Mouse (Mus musculus): ENCODE measurements around the gene Abraxas1. TPM values are rescaled to one million over a fixed set of nuclear protein-coding genes. Genes with fewer than 3 reads are reported as not detected.

Abraxas1 gene
- 33.9 and 34.2 TPM in 2 replicates for polyA plus RNA-seq (2016; fragmentation: Nextera tagmentation; extraction: Ambion mirVana)

DNA sequence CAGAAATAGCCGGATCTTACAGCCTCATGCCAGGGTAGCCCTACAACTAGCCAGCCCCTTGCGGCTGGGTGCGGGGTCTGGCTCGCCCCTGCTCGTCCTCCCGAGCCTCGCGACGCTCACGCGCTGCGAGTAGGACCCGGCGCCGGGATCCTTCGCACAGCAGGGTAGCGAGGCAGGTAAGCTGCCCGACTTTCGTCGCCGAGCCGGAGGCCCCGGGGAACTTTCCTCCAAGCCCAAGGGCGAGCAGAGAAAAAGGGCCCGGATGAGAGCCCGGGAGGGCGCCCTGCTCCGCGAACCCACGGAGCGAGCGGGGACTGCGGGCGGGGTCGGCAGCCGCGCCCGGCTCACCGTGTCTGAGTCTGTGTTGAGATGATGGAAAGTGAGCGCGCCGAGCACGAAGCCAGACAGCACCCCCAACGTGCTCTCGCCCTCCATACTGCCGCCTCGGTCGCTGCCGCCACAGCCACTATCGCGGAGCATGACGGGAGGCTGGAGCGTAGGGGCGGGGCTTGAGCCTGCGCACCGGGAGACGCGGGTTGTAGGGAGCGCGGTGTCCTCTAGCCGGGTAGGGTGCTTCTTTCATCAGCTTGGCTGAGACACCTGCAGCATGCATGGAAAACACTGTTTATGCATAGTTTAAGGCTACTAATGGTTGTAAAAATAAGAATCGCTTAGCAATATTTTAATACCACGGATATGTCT is at the start of gene Abraxas1:
Abraxas1 (minus strand) TSS at position 483 of the 702 bp plus-strand sequence.
- H3K4me3 ChIP-seq = peak within 1 kb of the TSS; percentile 78
- ATAC-seq (ENCODE audit: insufficient number of reproducible peaks, low FRiP score) = peak; percentile 94
- peak within 1 kb of the TSS; percentile 81 for H3K27ac ChIP-seq (ENCODE audit: poor library complexity, severe bottlenecking)
- peak within 1 kb of the TSS; percentile 90 for H3K9ac ChIP-seq
- WGBS = under 1% methylated on average over 63 of the region's 63 CpGs
- H3K4me2 ChIP-seq = peak within 1 kb of the TSS; percentile 72
- no peaks in the 10 kb centered on the region for H3K9me3 ChIP-seq (replicated peaks)
- peaks cover 10% of the 10 kb centered on the region for H3K36me3 ChIP-seq
- no peaks in the 10 kb centered on the region for H3K27me3 ChIP-seq (replicated peaks)
- H3K4me1 ChIP-seq (replicated peaks) = peaks cover 6% of the 10 kb centered on the region; the same call in 1 of the 2 replicates

DNA sequence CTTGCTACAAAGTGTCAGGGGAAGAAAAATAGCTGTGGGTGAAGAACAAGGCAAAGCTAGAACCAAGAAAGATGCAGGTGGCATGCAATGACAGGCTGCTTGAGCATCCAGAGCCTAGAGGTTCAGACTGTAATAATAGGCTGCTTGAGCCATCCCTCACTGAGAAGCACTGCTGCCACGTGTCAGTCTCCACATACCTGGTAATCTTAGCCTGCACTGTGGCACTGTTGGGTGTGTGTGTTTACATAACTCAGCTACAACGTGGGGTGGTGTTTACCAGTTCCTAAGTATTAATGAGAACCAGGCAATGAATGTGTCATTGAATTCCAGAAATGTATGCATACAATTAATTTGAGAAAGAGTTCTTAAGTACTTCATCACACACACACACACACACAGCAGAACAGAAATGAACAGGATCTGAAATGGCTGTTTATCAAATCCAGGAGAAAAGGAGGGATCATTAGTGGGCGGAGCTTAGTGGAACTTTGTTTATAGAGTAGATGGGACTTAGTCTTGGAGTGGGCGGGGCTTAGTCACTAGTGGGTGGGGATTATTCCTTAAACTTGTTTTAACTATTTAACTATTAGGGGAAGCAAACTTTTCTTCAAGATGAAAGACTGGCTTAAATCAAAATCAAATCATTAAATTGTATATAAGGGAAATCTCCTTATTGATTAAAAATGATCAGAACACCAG is 48.6 kb upstream of the Abraxas1 start:
- Histone ChIP-seq H3K4me2 (no peak overlapping the region), H3K36me3 (peaks cover 6% of the 10 kb centered on the region; the same call in 1 of the 2 replicates), H3K4me1 (replicated peaks) (peaks cover 4% of the 10 kb centered on the region), H3K27ac (ENCODE audit: poor library complexity, severe bottlenecking) (no peak overlapping the region), H3K27me3 (replicated peaks) (no peaks in the 10 kb centered on the region), H3K9me3 (replicated peaks) (peaks cover 6% of the 10 kb centered on the region), H3K9ac (no peak overlapping the region), H3K4me3 (no peak overlapping the region)
- WGBS = 61% methylated on average over 4 of the region's 4 CpGs
- ATAC-seq (ENCODE audit: insufficient number of reproducible peaks, low FRiP score) = no peak

DNA sequence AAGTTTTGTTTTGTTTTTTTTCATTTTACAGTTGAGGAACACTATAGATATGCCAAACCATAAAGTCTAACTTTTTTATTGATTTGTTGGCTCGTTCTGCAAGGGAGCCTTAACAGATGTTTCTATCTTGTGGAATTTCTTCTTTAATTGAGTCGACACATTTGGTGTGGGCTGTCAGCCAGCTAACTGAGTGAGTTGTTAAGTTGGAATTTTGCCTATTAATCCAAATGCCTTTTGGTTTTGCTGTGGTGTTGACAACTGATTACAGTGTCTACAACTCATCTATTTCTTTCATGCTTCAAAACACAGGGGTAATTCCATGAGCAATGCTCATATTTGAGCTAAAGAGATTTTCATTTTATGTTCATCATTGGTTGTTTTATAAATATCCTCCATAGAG is 45.4 kb upstream of the Abraxas1 start:
- ATAC-seq (ENCODE audit: insufficient number of reproducible peaks, low FRiP score) = no peak
- Histone ChIP-seq H3K9ac (no peak overlapping the region), H3K4me1 (replicated peaks) (peaks cover 15% of the 10 kb centered on the region), H3K9me3 (replicated peaks) (peaks cover 6% of the 10 kb centered on the region), H3K4me2 (no peak overlapping the region), H3K27me3 (replicated peaks) (no peaks in the 10 kb centered on the region), H3K27ac (ENCODE audit: poor library complexity, severe bottlenecking) (no peak overlapping the region), H3K4me3 (no peak overlapping the region), H3K36me3 (peaks cover 6% of the 10 kb centered on the region; the same call in 1 of the 2 replicates)
- WGBS = 67% methylated on average over 2 of the region's 2 CpGs

DNA sequence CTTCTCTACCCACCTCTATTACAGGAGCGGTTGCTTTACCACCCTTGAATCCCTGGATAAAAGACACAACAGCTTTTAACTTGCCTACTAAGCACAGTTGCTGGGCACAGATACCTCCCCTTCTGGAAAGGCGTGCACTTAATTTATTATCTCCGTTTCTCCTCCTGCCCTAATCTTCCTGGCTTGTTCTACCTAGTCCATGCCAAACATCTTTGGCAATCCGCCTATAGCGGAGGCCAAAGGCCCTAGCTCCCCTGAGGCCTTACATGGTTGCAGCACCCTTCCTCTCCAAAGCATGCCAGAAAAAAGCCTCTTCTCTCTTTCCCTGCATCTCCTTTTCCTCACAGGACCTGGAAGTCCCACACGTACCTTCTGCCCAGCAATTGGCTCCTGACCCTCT is 43.7 kb upstream of the Abraxas1 start:
- 70% methylated on average over 6 of the region's 6 CpGs for WGBS
- no peak for ATAC-seq (ENCODE audit: insufficient number of reproducible peaks, low FRiP score)
- Histone ChIP-seq H3K27ac (ENCODE audit: poor library complexity, severe bottlenecking) (no peak overlapping the region), H3K27me3 (replicated peaks) (no peaks in the 10 kb centered on the region), H3K4me2 (no peak overlapping the region), H3K9ac (no peak overlapping the region), H3K36me3 (0 out of 2 replicates have a peak, but pooled peaks cover 2% of the 10 kb centered on the region), H3K4me1 (replicated peaks) (peaks cover 30% of the 10 kb centered on the region), H3K4me3 (no peak overlapping the region), H3K9me3 (replicated peaks) (no peaks in the 10 kb centered on the region)

DNA sequence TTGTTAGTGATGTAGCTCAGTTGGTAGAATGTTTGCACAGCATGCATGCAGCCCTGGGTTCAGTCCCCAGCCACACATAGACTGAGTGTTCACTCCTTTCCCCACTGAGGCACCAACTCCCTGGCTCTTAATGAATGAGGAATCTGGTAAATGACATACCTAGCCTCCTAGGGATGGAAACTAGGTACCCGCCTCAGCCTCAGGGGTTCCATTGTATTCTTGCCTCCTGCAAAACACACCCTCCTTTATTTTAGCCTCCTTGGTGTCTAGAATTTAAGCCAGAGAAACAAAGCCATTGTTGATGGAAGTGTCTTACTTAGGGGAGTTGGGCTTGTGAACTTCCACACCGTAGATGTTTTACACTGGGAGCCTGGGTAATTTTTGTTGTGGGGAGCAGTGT is 42.3 kb upstream of the Abraxas1 start:
- H3K4me2 ChIP-seq = no peak overlapping the region
- no peak for ATAC-seq (ENCODE audit: insufficient number of reproducible peaks, low FRiP score)
- no peak overlapping the region for H3K9ac ChIP-seq
- H3K4me3 ChIP-seq = no peak overlapping the region
- H3K4me1 ChIP-seq (replicated peaks) = peaks cover 30% of the 10 kb centered on the region
- H3K27ac ChIP-seq (ENCODE audit: poor library complexity, severe bottlenecking) = no peak overlapping the region
- no peaks in the 10 kb centered on the region for H3K9me3 ChIP-seq (replicated peaks)
- no peaks in the 10 kb centered on the region for H3K27me3 ChIP-seq (replicated peaks)
- 0 out of 2 replicates have a peak, but pooled peaks cover 2% of the 10 kb centered on the region for H3K36me3 ChIP-seq
- WGBS = 86% methylated on average over 2 of the region's 2 CpGs

DNA sequence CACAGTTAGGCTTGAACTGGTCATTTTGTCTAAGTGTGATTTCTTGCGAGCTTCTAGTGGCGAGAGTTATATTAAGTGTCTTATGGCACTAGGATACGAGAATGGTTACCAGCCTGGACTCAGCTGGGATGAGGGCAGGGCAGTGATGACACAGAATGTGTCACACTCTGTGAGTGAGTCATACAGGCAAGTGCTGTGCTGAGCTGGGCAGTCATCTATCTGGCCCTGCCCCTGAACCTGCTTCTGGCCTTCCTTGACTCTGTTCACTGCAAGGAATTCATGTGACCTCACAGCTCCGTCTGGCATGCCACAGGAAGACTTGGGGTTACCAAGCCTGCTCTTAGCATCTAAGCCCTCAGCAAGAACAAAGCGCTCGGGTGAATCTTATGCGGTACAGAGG is 41.0 kb upstream of the Abraxas1 start:
- H3K27me3 ChIP-seq (replicated peaks) = no peaks in the 10 kb centered on the region
- H3K4me2 ChIP-seq = 0 out of 2 replicates have a peak overlapping the region, but pooled peaks have one; percentile 38
- H3K27ac ChIP-seq (ENCODE audit: poor library complexity, severe bottlenecking) = peak overlapping the region; percentile 8; the same call in 1 of the 2 replicates
- H3K4me1 ChIP-seq (replicated peaks) = peaks cover 30% of the 10 kb centered on the region
- 66% methylated on average over 7 of the region's 7 CpGs for WGBS
- no peaks in the 10 kb centered on the region for H3K9me3 ChIP-seq (replicated peaks)
- no peak overlapping the region for H3K9ac ChIP-seq
- 0 out of 2 replicates have a peak, but pooled peaks cover 2% of the 10 kb centered on the region for H3K36me3 ChIP-seq
- H3K4me3 ChIP-seq = no peak overlapping the region
- ATAC-seq (ENCODE audit: insufficient number of reproducible peaks, low FRiP score) = peak; percentile 50; the same call in 1 of the 2 replicates

DNA sequence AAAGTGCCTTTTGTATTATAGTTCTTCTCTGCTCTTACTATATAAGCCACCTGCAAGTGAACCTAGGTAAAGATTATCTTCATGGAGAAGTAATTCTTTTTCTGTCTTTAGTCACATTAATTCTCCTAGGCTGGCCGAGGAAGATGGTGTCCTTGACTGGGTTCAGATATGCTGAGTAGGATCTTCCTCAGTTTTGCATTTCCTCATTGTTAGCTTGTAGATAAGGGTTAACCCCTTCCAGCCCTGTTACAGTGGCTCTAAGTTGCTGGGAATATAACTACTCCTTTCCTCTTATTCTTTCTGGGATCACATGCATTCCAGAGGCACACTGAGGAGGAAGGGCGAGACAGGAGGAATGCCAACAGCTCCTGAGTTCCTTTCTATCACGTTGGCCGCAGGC is 40.4 kb upstream of the Abraxas1 start:
- Histone ChIP-seq H3K27ac (ENCODE audit: poor library complexity, severe bottlenecking) (peak overlapping the region; percentile 75), H3K36me3 (0 out of 2 replicates have a peak, but pooled peaks cover 2% of the 10 kb centered on the region), H3K4me1 (replicated peaks) (peaks cover 30% of the 10 kb centered on the region), H3K27me3 (replicated peaks) (no peaks in the 10 kb centered on the region), H3K4me2 (peak overlapping the region; percentile 38), H3K9ac (no peak overlapping the region), H3K9me3 (replicated peaks) (no peaks in the 10 kb centered on the region), H3K4me3 (no peak overlapping the region)
- WGBS = 23% methylated on average over 4 of the region's 4 CpGs
- ATAC-seq (ENCODE audit: insufficient number of reproducible peaks, low FRiP score) = 0 out of 2 replicates have a peak, but pooled peaks have one; percentile 34

DNA sequence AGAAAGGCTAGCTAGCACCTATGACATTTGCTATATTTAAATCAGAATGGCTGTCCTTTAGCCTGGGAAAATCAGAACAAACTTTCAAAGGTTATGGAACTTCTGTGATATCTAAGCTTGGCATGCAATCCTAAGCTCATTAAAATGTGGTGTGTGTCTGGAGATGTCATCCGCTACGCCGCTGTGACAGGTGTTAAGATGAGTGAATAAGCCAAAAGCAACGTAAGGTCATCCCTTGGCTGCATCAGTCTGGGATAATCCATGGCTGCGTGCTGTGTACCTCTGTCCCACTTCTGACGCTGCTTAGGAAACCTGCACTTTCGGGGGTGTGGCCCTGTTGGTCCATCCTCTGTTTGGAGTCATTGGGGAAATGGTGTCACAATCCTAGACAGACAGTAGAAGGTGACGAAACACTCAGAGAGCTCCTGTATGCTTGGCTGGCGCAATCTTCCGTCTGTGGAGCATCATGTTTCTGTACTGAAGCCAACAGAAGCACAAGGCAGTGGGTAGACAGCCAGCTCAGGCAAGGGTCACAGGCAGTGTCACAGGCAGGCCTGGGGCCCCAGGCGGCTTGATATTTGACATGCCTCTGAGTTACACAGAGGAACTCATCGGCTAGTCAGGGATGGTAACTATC is 39.8 kb upstream of the Abraxas1 start:
- H3K27ac ChIP-seq (ENCODE audit: poor library complexity, severe bottlenecking) = peak overlapping the region; percentile 75
- WGBS = 46% methylated on average over 12 of the region's 12 CpGs

DNA sequence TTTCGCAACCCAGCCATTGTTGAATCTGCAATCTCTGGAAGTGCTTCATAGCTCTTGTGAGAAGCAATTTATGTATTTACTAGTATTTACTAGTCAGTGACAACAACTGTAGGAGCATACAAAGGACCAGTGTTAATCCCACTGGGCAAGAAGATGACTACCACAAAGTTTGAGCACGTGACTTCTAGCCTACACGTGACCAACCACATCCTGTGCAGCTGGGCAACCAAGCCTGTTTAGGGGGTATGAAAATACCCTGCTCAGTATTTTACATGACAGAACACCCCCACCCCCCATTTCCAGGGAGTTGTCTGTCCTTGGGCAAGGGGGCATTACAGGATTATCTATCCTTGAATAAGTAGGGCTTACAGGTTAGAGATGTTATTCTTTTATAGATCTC is 35.8 kb upstream of the Abraxas1 start:
- Histone ChIP-seq H3K9ac (no peak overlapping the region), H3K4me3 (no peak overlapping the region), H3K36me3 (no peaks in the 10 kb centered on the region), H3K9me3 (replicated peaks) (no peaks in the 10 kb centered on the region), H3K4me2 (no peak overlapping the region), H3K4me1 (replicated peaks) (peaks cover 22% of the 10 kb centered on the region), H3K27me3 (replicated peaks) (no peaks in the 10 kb centered on the region), H3K27ac (ENCODE audit: poor library complexity, severe bottlenecking) (no peak overlapping the region)
- WGBS = 85% methylated on average over 3 of the region's 3 CpGs
- no peak for ATAC-seq (ENCODE audit: insufficient number of reproducible peaks, low FRiP score)

More for the DNA sequence above, 39.8 kb upstream of the Abraxas1 start:
- Histone ChIP-seq H3K4me2 (peak overlapping the region; percentile 21; the same call in 1 of the 2 replicates), H3K4me1 (replicated peaks) (peaks cover 30% of the 10 kb centered on the region), H3K9me3 (replicated peaks) (no peaks in the 10 kb centered on the region), H3K27me3 (replicated peaks) (no peaks in the 10 kb centered on the region), H3K36me3 (0 out of 2 replicates have a peak, but pooled peaks cover 2% of the 10 kb centered on the region), H3K4me3 (no peak overlapping the region), H3K9ac (no peak overlapping the region)
- ATAC-seq (ENCODE audit: insufficient number of reproducible peaks, low FRiP score) = peak; percentile 83

DNA sequence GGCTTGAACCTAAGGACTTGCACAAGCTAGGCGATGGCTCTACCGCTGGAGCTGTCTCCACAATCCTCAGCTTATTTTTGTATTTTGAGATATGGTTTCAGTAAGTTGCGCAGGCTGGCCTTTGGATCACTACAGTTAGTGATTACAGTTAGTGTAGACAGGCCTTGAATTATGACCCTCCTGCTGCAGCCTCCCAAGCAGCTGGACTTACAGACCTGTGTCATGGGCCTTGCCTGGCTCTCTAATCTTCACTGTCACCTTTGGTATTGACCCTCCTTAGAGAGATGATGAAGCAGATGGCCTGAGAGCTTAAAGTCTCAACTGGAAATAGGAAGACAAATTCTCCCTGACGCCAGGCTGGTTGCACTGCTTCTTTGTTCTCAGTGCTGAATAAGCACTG is 33.2 kb upstream of the Abraxas1 start:
- Histone ChIP-seq H3K4me1 (replicated peaks) (0 out of 2 replicates have a peak, but pooled peaks cover 2% of the 10 kb centered on the region), H3K27ac (ENCODE audit: poor library complexity, severe bottlenecking) (no peak overlapping the region), H3K9ac (no peak overlapping the region), H3K4me3 (no peak overlapping the region), H3K9me3 (replicated peaks) (no peaks in the 10 kb centered on the region), H3K36me3 (0 out of 2 replicates have a peak, but pooled peaks cover 6% of the 10 kb centered on the region), H3K27me3 (replicated peaks) (no peaks in the 10 kb centered on the region), H3K4me2 (no peak overlapping the region)
- 67% methylated on average over 4 of the region's 4 CpGs for WGBS
- no peak for ATAC-seq (ENCODE audit: insufficient number of reproducible peaks, low FRiP score)
